Mouse (Mus musculus) kidney, embryonic 14.5 days (tissue): ENCODE data around the gene Rad54l. TPM values are rescaled to one million over a fixed set of nuclear protein-coding genes. Genes with fewer than 3 reads are reported as not detected.

Experiments
- ATAC-seq: fragments of 200-750 bp; cut with Nextera tagmentation; 2 replicates; pipeline ENCODE4 v1.8.0; 2017; ENCODE audit warnings: moderate number of reproducible peaks, mild to moderate bottlenecking, moderate TSS enrichment, moderate library complexity; ENCODE audit not compliant: low FRiP score, low TSS enrichment
- H3K27ac ChIP-seq: fragments of 300-500 bp; sonication (generic); 2 replicates; pipeline ENCODE4 v1.5.1; 2014; ENCODE audit warnings: low read depth, mild to moderate bottlenecking, low read length, moderate library complexity, mixed read lengths
- H3K27me3 ChIP-seq: fragments of 300-500 bp; sonication (generic); 2 replicates; pipeline ENCODE4 v1.6.1; 2014; ENCODE audit warnings: mild to moderate bottlenecking, low read length; ENCODE audit not compliant: control insufficient read depth, insufficient read depth
- H3K36me3 ChIP-seq: fragments of 300-500 bp; sonication (generic); 2 replicates; pipeline ENCODE4 v1.6.1; 2014; ENCODE audit warnings: low read length, mixed read lengths; ENCODE audit not compliant: control insufficient read depth, insufficient read depth
- H3K4me1 ChIP-seq: fragments of 300-500 bp; sonication (generic); 2 replicates; pipeline ENCODE4 v1.6.1; 2014; ENCODE audit warnings: low read length, mixed read lengths; ENCODE audit not compliant: control insufficient read depth, insufficient read depth
- H3K4me2 ChIP-seq: fragments of 300-500 bp; sonication (generic); replicated peaks from 2 replicates; pipeline ENCODE4 v1.6.1; 2014; ENCODE audit warnings: low read depth, mild to moderate bottlenecking, low read length
- H3K4me3 ChIP-seq: fragments of 300-500 bp; sonication (generic); 2 replicates; pipeline ENCODE4 v1.5.1; 2014; ENCODE audit warnings: mild to moderate bottlenecking, low read length
- H3K9ac ChIP-seq: fragments of 300-500 bp; sonication (generic); 2 replicates; pipeline ENCODE4 v1.6.1; 2014; ENCODE audit warnings: low read depth, mild to moderate bottlenecking, low read length, moderate library complexity
- H3K9me3 ChIP-seq: fragments of 300-500 bp; sonication (generic); 2 replicates; pipeline ENCODE4 v1.6.1; 2016; ENCODE audit warnings: low read length; ENCODE audit not compliant: control insufficient read depth
- WGBS: fragments of 180-500 bp; shearing (Covaris S2); extraction: QIAGEN DNeasy Blood & Tissue Kit; methylation state at CpG from one replicate; pipeline ENCODE4 v1.1.7; 2014; 5-methylcytosine and 5-hydroxymethylcytosine counted together
- polyA plus RNA-seq: library from polyadenylated mRNA; unstranded; fragments of >200 nt; fragmentation: Nextera tagmentation; extraction: Ambion mirVana; gene quantifications from 2 replicates; pipeline ENCODE4 v1.2.1, GENCODE M21; 2014

Gene Rad54l
- polyA plus RNA-seq, 1 experiment from 2014 or later: 40.7 TPM

- ATAC-seq: no peak
- H3K27me3 ChIP-seq: no peaks in the 10 kb centered on the region
- 78% methylated on average over 6 of the region's 6 CpGs for WGBS
- H3K4me3 ChIP-seq: no peak overlapping the region
- no peak overlapping the region for H3K27ac ChIP-seq
- no peak overlapping the region for H3K4me2 ChIP-seq
- no peaks in the 10 kb centered on the region for H3K36me3 ChIP-seq
- peaks cover 5% of the 10 kb centered on the region; the same call in 1 of the 2 replicates for H3K4me1 ChIP-seq
- H3K9me3 ChIP-seq: no peaks in the 10 kb centered on the region
- H3K9ac ChIP-seq: no peak overlapping the region
Measured at GRCm38 (mm10) chr4:116127956-116128355, 4.5 kb upstream of the Rad54l start.

- H3K36me3 ChIP-seq: no peaks in the 10 kb centered on the region
- H3K4me1 ChIP-seq: peaks cover 11% of the 10 kb centered on the region; the same call in 1 of the 2 replicates
- ATAC-seq: no peak
- H3K4me2 ChIP-seq: no peak overlapping the region
- no peak overlapping the region for H3K27ac ChIP-seq
- no peaks in the 10 kb centered on the region for H3K9me3 ChIP-seq
- WGBS: 93% methylated on average over 4 of the region's 4 CpGs
- no peak overlapping the region for H3K9ac ChIP-seq
- H3K27me3 ChIP-seq: no peaks in the 10 kb centered on the region
- no peak overlapping the region for H3K4me3 ChIP-seq
Measured at GRCm38 (mm10) chr4:116125803-116126386, 2.4 kb upstream of the Rad54l start.

GRCm38 (mm10) chr4:116122762-116123161, 728 bp downstream of the Rad54l start:
- no peak for ATAC-seq
- Histone ChIP-seq H3K4me3 (peak overlapping the region; percentile 52), H3K9ac (peak overlapping the region; percentile 49)

GRCm38 (mm10) chr4:116111486-116111885, 12.0 kb downstream of the Rad54l start:
- 89% methylated on average over 2 of the region's 2 CpGs for WGBS

More at GRCm38 (mm10) chr4:116122762-116123161, 728 bp downstream of the Rad54l start:
- Histone ChIP-seq H3K36me3 (peaks cover 7% of the 10 kb centered on the region; the same call in 1 of the 2 replicates), H3K27me3 (no peaks in the 10 kb centered on the region), H3K4me2 (peak overlapping the region; percentile 58), H3K27ac (no peak overlapping the region), H3K9me3 (no peaks in the 10 kb centered on the region), H3K4me1 (peaks cover 11% of the 10 kb centered on the region; the same call in 1 of the 2 replicates)
- 0% methylated on average over 1 of the region's 1 CpGs for WGBS

GRCm38 (mm10) chr4:116110695-116111094, 12.8 kb downstream of the Rad54l start:
- H3K4me2 ChIP-seq: no peak overlapping the region
- H3K27ac ChIP-seq: no peak overlapping the region
- no peaks in the 10 kb centered on the region for H3K9me3 ChIP-seq
- H3K36me3 ChIP-seq: peaks cover 26% of the 10 kb centered on the region
- H3K9ac ChIP-seq: no peak overlapping the region
- no peaks in the 10 kb centered on the region for H3K4me1 ChIP-seq
- no peak for ATAC-seq
- no peaks in the 10 kb centered on the region for H3K27me3 ChIP-seq
- 94% methylated on average over 6 of the region's 6 CpGs for WGBS
- no peak overlapping the region for H3K4me3 ChIP-seq

More at GRCm38 (mm10) chr4:116111486-116111885, 12.0 kb downstream of the Rad54l start:
- Histone ChIP-seq H3K4me2 (no peak overlapping the region), H3K27me3 (no peaks in the 10 kb centered on the region), H3K4me3 (no peak overlapping the region), H3K4me1 (no peaks in the 10 kb centered on the region), H3K36me3 (peaks cover 22% of the 10 kb centered on the region; the same call in 1 of the 2 replicates), H3K9me3 (no peaks in the 10 kb centered on the region), H3K27ac (no peak overlapping the region), H3K9ac (no peak overlapping the region)
- no peak for ATAC-seq

GRCm38 (mm10) chr4:116105278-116105677, 18.2 kb downstream of the Rad54l start:
- ATAC-seq: no peak
- no peak overlapping the region for H3K4me2 ChIP-seq
- H3K36me3 ChIP-seq: peaks cover 51% of the 10 kb centered on the region

GRCm38 (mm10) chr4:116100959-116101358, 22.5 kb downstream of the Rad54l start:
- H3K9ac ChIP-seq: no peak overlapping the region
- peaks cover 82% of the 10 kb centered on the region for H3K36me3 ChIP-seq
- H3K27ac ChIP-seq: no peak overlapping the region
- H3K4me2 ChIP-seq: no peak overlapping the region
- 87% methylated on average over 7 of the region's 7 CpGs for WGBS
- no peaks in the 10 kb centered on the region for H3K27me3 ChIP-seq
- no peak overlapping the region for H3K4me3 ChIP-seq
- no peak for ATAC-seq
- no peaks in the 10 kb centered on the region for H3K9me3 ChIP-seq
- no peaks in the 10 kb centered on the region for H3K4me1 ChIP-seq

More at GRCm38 (mm10) chr4:116105278-116105677, 18.2 kb downstream of the Rad54l start:
- no peaks in the 10 kb centered on the region for H3K4me1 ChIP-seq
- WGBS: 96% methylated on average over 5 of the region's 5 CpGs
- no peak overlapping the region for H3K9ac ChIP-seq
- no peaks in the 10 kb centered on the region for H3K27me3 ChIP-seq
- H3K27ac ChIP-seq: no peak overlapping the region
- H3K9me3 ChIP-seq: no peaks in the 10 kb centered on the region
- no peak overlapping the region for H3K4me3 ChIP-seq

GRCm38 (mm10) chr4:116097211-116097610, 26.3 kb downstream of the Rad54l start:
- H3K9ac ChIP-seq: no peak overlapping the region
- H3K4me1 ChIP-seq: no peaks in the 10 kb centered on the region
- ATAC-seq: no peak
- 92% methylated on average over 8 of the region's 8 CpGs for WGBS
- H3K4me3 ChIP-seq: no peak overlapping the region
- no peak overlapping the region for H3K4me2 ChIP-seq
- no peak overlapping the region for H3K27ac ChIP-seq
- H3K27me3 ChIP-seq: no peaks in the 10 kb centered on the region
- peaks cover 90% of the 10 kb centered on the region for H3K36me3 ChIP-seq
- no peaks in the 10 kb centered on the region for H3K9me3 ChIP-seq

- H3K27ac ChIP-seq: no peak overlapping the region
- ATAC-seq: no peak
- WGBS: 92% methylated on average over 10 of the region's 10 CpGs
- no peaks in the 10 kb centered on the region for H3K9me3 ChIP-seq
- no peaks in the 10 kb centered on the region for H3K4me1 ChIP-seq
- H3K36me3 ChIP-seq: peaks cover 87% of the 10 kb centered on the region
- H3K4me2 ChIP-seq: no peak overlapping the region
- H3K9ac ChIP-seq: no peak overlapping the region
- H3K4me3 ChIP-seq: no peak overlapping the region
- H3K27me3 ChIP-seq: no peaks in the 10 kb centered on the region
Measured at GRCm38 (mm10) chr4:116096291-116096690, 27.2 kb downstream of the Rad54l start.
